Mouse (Mus musculus) forebrain, embryonic 16.5 days (tissue): ENCODE measurements around the gene Hdac6. TPM values are rescaled to one million over a fixed set of nuclear protein-coding genes. Genes with fewer than 3 reads are reported as not detected.

ENCODE experiments used
- ATAC-seq: fragments of 200-750 bp; cut with Nextera tagmentation; 2 replicates; pipeline ENCODE4 v1.8.0; 2017; ENCODE audit warnings: mild to moderate bottlenecking, moderate library complexity
- H3K27ac ChIP-seq: fragments of 300-500 bp; sonication (generic); 2 replicates; pipeline ENCODE4 v1.5.1; 2014; ENCODE audit warnings: low read length, control low read depth
- H3K27me3 ChIP-seq: fragments of 300-500 bp; sonication (generic); replicated peaks from 2 replicates; pipeline ENCODE4 v1.6.1; 2014; ENCODE audit warnings: low read length; ENCODE audit not compliant: control insufficient read depth, insufficient read depth
- H3K36me3 ChIP-seq: fragments of 300-500 bp; sonication (generic); 2 replicates; pipeline ENCODE4 v1.6.1; 2014; ENCODE audit not compliant: control insufficient read depth, insufficient read depth
- H3K4me1 ChIP-seq: fragments of 300-500 bp; sonication (generic); replicated peaks from 2 replicates; pipeline ENCODE4 v1.6.1; 2014; ENCODE audit warnings: low read length; ENCODE audit not compliant: control insufficient read depth, insufficient read depth
- H3K4me2 ChIP-seq: fragments of 300-500 bp; sonication (generic); 2 replicates; pipeline ENCODE4 v1.6.1; 2014; ENCODE audit warnings: mild to moderate bottlenecking, low read length, control low read depth
- H3K4me3 ChIP-seq: fragments of 300-500 bp; sonication (generic); replicated peaks from 2 replicates; pipeline ENCODE4 v1.5.1; 2014; ENCODE audit warnings: mild to moderate bottlenecking, low read length, control low read depth
- H3K9ac ChIP-seq: fragments of 300-500 bp; sonication (generic); replicated peaks from 2 replicates; pipeline ENCODE4 v1.6.1; 2014; ENCODE audit warnings: low read depth, low read length, control low read depth
- H3K9me3 ChIP-seq: fragments of 300-500 bp; sonication (generic); 2 replicates; pipeline ENCODE4 v1.6.1; 2016; ENCODE audit warnings: low read length; ENCODE audit not compliant: control insufficient read depth
- WGBS: fragments of 180-500 bp; shearing (Covaris S2); extraction: QIAGEN DNeasy Blood & Tissue Kit; methylation state at CpG from one replicate; pipeline ENCODE4 v1.1.7; 2014; 5-methylcytosine and 5-hydroxymethylcytosine counted together
- polyA plus RNA-seq: library from polyadenylated mRNA; unstranded; fragments of >200 nt; fragmentation: Nextera tagmentation; extraction: Ambion mirVana; gene quantifications from 2 replicates; pipeline ENCODE4 v1.2.1, GENCODE M21; 2015

The Hdac6 gene
- polyA plus RNA-seq, result 53.2 and 59.8 TPM in 2 replicates

DNA sequence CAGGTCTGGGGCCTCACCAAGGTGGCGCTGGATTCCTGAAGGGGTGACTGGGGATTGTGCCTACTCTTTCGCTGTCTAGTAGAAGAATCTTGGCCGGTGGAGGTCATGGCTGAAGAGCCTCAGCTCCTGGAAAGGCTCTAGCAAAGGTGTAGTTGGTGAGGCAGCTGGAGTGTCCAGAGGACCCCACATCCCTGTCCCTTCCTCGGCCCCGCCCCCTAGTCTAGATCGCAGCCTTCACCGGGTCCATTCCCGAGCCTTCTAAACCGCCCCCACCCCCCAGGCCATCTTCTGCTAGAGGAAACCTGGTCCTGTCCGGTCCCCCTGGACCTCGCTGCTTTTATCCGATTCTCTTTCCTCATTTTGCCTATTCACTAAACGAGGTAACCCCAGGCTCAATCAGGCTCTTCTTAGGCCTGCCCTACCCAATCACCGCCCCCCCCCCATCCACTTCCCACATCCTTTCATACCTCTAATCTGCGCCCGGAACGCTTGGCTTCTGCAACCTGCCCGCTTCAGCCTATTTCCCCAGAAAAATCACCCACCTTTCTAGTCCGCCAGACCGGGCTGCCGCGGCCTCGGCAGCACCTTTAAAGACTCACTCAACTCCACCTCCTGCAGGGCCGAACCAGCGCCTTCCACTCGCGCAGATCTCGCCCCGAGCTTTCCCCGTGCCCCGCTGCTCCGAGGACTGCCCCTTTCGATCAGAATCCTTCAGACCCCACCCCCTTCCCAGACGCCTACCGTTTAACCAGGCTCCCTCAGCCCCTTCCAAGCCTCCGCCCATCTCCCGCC, at the start of gene Hdac6:
Gene Hdac6 (minus strand): TSS at position 782 of the 792 bp plus-strand sequence.
- peak within 1 kb of the TSS; percentile 65 for H3K9ac ChIP-seq
- H3K27me3 ChIP-seq, result no peaks in the 10 kb centered on the region
- ATAC-seq, result peak; percentile 45
- H3K4me3 ChIP-seq, result peak within 1 kb of the TSS; percentile 58
- H3K36me3 ChIP-seq, result no peaks in the 10 kb centered on the region
- WGBS, result 21% methylated on average over 34 of the region's 37 CpGs
- peak within 1 kb of the TSS; percentile 66 for H3K27ac ChIP-seq
- peaks cover 6% of the 10 kb centered on the region for H3K4me1 ChIP-seq
- H3K9me3 ChIP-seq, result no peaks in the 10 kb centered on the region
- peak within 1 kb of the TSS; percentile 54 for H3K4me2 ChIP-seq

DNA sequence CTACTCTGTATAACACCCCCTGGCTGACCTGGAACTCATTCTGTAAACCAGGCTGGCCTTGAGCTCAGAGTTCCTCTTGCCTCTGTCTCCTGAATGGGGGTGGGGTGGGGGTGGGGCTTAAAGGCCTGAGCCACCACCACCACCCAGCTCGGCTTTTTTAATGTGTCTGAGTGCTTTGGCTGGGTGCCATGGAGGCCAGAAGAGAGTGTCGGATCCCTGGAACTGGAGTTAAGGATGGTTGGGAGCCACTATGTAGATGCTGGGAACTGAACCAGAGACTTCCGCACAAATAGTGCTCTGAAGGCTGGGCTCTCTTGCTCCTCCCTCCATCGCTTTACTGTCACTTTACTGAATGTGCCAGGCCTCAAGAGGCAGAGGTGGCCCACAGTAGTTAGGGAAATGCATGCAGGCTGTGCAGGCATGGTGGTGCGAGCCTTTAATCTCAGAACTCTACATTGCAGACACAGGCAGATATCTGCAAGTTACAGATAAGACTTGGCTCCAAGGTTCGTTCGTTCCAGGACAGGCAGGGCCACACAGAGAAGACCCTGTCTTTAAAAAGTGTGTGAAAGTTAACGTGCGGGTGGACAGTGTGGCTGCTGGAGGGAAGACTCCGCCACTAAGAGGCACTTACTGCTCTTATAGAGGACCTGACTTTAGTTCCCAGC, 45.5 kb upstream of the Hdac6 start:
- Histone ChIP-seq H3K4me1 (no peaks in the 10 kb centered on the region), H3K4me2 (no peak overlapping the region), H3K36me3 (no peaks in the 10 kb centered on the region), H3K27ac (no peak overlapping the region), H3K4me3 (no peak overlapping the region), H3K9me3 (no peaks in the 10 kb centered on the region; the same call in 1 of the 2 replicates), H3K9ac (no peak overlapping the region), H3K27me3 (no peaks in the 10 kb centered on the region)
- 70% methylated on average over 10 of the region's 10 CpGs for WGBS
- no peak for ATAC-seq

DNA sequence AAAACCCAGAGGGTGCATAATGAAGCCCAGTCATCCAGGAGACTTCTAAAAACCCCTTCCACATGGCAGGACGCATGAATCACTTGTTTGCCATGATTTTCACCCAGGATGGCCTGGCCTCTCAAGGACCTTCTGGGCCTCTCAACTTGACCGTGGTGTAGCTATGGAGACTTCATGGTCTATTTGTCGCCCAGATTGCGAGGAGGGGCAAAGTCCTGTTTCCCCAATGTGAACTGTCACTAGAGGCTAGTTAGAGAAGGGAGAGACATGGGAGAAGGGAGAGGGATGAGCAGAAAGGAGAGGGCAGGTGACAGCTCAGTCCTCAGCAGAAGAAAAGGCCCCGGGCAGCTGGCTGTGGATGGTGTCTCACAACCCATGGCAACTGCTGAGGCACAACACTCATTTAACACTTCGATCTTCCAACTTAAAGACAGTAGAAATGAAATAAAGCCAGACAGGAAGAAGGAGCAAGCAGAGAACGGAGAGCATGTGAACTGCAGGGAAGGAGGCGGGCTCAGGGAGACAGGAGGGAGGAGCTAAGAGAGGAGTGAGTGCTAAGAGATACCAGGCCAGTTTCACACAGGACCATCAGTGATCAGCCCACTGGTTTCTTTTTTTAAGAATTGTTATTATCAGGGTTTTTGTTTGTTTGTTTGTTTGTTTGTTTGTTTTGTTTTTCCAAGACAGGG, 44.8 kb upstream of the Hdac6 start:
- H3K27me3 ChIP-seq, result no peaks in the 10 kb centered on the region
- ATAC-seq, result no peak
- 61% methylated on average over 8 of the region's 8 CpGs for WGBS
- no peak overlapping the region for H3K9ac ChIP-seq
- no peaks in the 10 kb centered on the region for H3K4me1 ChIP-seq
- no peak overlapping the region for H3K4me2 ChIP-seq
- no peaks in the 10 kb centered on the region; the same call in 1 of the 2 replicates for H3K9me3 ChIP-seq
- H3K4me3 ChIP-seq, result no peak overlapping the region
- H3K27ac ChIP-seq, result no peak overlapping the region
- no peaks in the 10 kb centered on the region for H3K36me3 ChIP-seq

GRCm38 (mm10) chrX:7981368-7981767, 33.7 kb upstream of the Hdac6 start:
- H3K36me3 ChIP-seq, result no peaks in the 10 kb centered on the region
- WGBS, result 82% methylated on average over 7 of the region's 7 CpGs
- no peak overlapping the region for H3K27ac ChIP-seq
- no peak overlapping the region for H3K9ac ChIP-seq
- no peaks in the 10 kb centered on the region for H3K9me3 ChIP-seq
- H3K4me3 ChIP-seq, result no peak overlapping the region
- no peak overlapping the region for H3K4me2 ChIP-seq
- ATAC-seq, result no peak
- H3K27me3 ChIP-seq, result no peaks in the 10 kb centered on the region
- H3K4me1 ChIP-seq, result no peaks in the 10 kb centered on the region

DNA sequence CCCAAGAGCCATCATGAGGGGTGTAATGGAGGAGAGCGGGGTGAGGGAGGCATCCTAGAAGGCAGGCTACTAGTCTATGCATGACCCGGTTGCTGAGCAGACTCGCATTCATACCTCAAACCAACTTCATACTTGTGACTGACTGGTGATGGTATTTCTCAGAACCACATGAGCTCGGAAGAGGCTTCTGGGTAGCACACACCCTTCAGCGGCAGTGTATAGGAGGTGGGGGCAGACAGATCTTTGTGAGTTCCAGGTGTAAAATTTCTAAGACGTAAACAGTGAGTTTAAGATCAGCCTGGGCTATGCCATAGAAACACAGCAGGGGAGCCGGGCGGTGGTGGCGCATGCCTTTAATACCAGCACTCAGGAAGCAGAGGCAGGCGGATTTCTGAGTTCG, 30.2 kb upstream of the Hdac6 start, which contains the start of gene Gata1:
Gene Gata1 (minus strand): TSS at position 180 of the 400 bp plus-strand sequence.
- no peak within 1 kb of the TSS for H3K4me2 ChIP-seq

DNA sequence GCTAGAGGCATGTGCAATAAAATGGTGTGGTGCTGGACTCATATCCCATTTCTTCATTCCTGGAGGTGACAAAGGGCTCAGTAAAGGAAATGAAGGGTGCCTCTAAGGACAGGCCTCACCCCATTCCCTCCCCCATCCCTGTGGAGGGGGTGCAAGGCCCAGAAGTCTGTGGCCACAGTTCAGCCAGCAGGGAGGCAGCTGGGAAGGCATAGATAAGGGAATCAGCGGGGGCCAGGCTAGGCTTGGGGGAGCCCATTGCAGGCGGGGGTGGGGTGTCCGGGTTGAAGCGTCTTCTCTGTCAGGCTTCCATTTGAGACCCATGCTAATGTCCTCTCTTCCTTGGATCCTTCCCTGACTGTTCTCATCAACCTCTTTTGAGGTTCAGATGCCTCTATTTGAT, 23.6 kb upstream of the Hdac6 start:
- H3K36me3 ChIP-seq, result no peaks in the 10 kb centered on the region
- H3K4me2 ChIP-seq, result no peak overlapping the region
- no peak overlapping the region for H3K27ac ChIP-seq
- 82% methylated on average over 4 of the region's 4 CpGs for WGBS
- no peaks in the 10 kb centered on the region for H3K4me1 ChIP-seq
- H3K9ac ChIP-seq, result no peak overlapping the region
- ATAC-seq, result no peak
- no peaks in the 10 kb centered on the region for H3K9me3 ChIP-seq
- H3K4me3 ChIP-seq, result no peak overlapping the region
- no peaks in the 10 kb centered on the region for H3K27me3 ChIP-seq

More for the DNA sequence above, 30.2 kb upstream of the Hdac6 start, which contains the start of gene Gata1:
- Histone ChIP-seq H3K9ac (no peak within 1 kb of the TSS), H3K27me3 (no peaks in the 10 kb centered on the region), H3K27ac (no peak within 1 kb of the TSS), H3K9me3 (no peaks in the 10 kb centered on the region), H3K36me3 (no peaks in the 10 kb centered on the region), H3K4me3 (no peak within 1 kb of the TSS), H3K4me1 (no peaks in the 10 kb centered on the region)
- 90% methylated on average over 11 of the region's 11 CpGs for WGBS
- no peak for ATAC-seq

DNA sequence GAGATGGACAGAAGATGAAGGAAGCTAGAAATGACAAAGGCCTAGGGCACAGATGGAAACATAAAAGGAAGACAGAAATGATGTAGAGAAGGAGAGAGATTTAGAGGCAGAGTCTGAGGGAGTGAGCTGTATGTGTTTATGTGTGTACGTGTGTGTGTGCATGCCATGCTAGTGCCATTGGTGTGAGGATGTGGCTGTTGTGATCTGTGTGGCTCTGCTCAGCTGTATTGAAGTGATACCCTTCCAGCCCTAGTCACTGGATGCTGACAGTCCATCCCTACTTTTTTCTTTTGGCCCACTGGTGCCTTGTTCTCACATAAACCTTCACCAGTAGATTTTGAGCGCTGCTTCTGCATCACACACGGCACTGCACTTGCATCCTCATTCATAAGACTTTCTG, 21.2 kb upstream of the Hdac6 start:
- Histone ChIP-seq H3K4me1 (no peaks in the 10 kb centered on the region), H3K36me3 (no peaks in the 10 kb centered on the region), H3K9me3 (no peaks in the 10 kb centered on the region), H3K4me2 (no peak overlapping the region), H3K4me3 (no peak overlapping the region), H3K27ac (no peak overlapping the region), H3K27me3 (no peaks in the 10 kb centered on the region), H3K9ac (no peak overlapping the region)
- WGBS, result 91% methylated on average over 3 of the region's 3 CpGs
- no peak for ATAC-seq

DNA sequence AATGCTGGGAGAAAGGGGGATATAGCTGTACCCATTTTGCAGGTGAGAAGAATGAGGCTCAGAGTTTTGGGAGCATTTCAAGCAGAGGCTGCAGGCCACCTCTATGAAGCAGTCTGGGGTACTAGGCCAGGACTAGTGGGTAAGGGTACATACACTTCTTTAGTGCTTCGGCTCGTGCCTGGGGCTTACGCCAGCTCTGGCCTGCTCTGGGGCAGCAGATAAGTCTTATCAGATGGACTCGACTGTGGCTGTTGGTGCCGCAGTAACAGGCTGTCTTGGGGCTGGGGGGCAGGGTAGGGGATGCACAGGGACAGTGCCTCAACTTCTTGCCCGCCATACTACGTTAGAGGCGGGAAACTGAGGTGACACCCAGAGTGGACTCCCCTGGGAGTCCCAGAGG, 20.5 kb upstream of the Hdac6 start:
- no peak overlapping the region for H3K9ac ChIP-seq
- no peaks in the 10 kb centered on the region for H3K36me3 ChIP-seq
- no peak overlapping the region for H3K4me3 ChIP-seq
- H3K4me2 ChIP-seq, result no peak overlapping the region
- H3K9me3 ChIP-seq, result no peaks in the 10 kb centered on the region
- no peaks in the 10 kb centered on the region for H3K27me3 ChIP-seq
- 88% methylated on average over 8 of the region's 8 CpGs for WGBS
- ATAC-seq, result no peak
- H3K27ac ChIP-seq, result no peak overlapping the region
- no peaks in the 10 kb centered on the region for H3K4me1 ChIP-seq

- no peak overlapping the region for H3K27ac ChIP-seq
- H3K4me1 ChIP-seq, result no peaks in the 10 kb centered on the region
- H3K27me3 ChIP-seq, result no peaks in the 10 kb centered on the region
- no peak overlapping the region for H3K9ac ChIP-seq
- whole genome bisulfite sequencing, result 91% methylated on average over 7 of the region's 9 CpGs
- no peak for ATAC-seq
- H3K9me3 ChIP-seq, result no peaks in the 10 kb centered on the region
- H3K4me2 ChIP-seq, result no peak overlapping the region
- no peak overlapping the region for H3K4me3 ChIP-seq
- no peaks in the 10 kb centered on the region for H3K36me3 ChIP-seq
Observed at GRCm38 (mm10) chrX:7967596-7968201, 20.0 kb upstream of the Hdac6 start.
